Mouse (Mus musculus): ENCODE results near the gene Cux1. TPM values are rescaled to one million over a fixed set of nuclear protein-coding genes. Genes with fewer than 3 reads are reported as not detected.

Gene Cux1
- polyA plus RNA-seq, 1 experiment from 2014 or later = 64.9 TPM

- Histone ChIP-seq H3K4me1 (ENCODE audit: control insufficient read depth, insufficient read depth, low read length) (peaks cover 2% of the 10 kb centered on the region; the same call in 1 of the 2 replicates), H3K27me3 (ENCODE audit: control insufficient read depth, insufficient read depth, low read length) (no peaks in the 10 kb centered on the region), H3K9ac (replicated peaks; ENCODE audit: low read length) (no peak overlapping the region), H3K27ac (replicated peaks; ENCODE audit: low read depth, low read length) (no peak overlapping the region), H3K4me2 (ENCODE audit: low read depth, low read length) (no peak overlapping the region), H3K9me3 (replicated peaks; ENCODE audit: control insufficient read depth, low read length) (no peaks in the 10 kb centered on the region), H3K4me3 (ENCODE audit: low read depth, low read length) (no peak overlapping the region), H3K36me3 (replicated peaks; ENCODE audit: control insufficient read depth, insufficient read depth, low read depth, low read length) (no peaks in the 10 kb centered on the region)
- ATAC-seq (replicated peaks; ENCODE audit: insufficient number of reproducible peaks, low FRiP score, low TSS enrichment, low read depth) (no peak), DNase-seq (ENCODE audit: low spot score) (no peak)
- 86% methylated on average over 14 of the region's 14 CpGs for WGBS
Measured at GRCm38 (mm10) chr5:136556328-136557262, 10.7 kb downstream of the Cux1 start.

- Histone ChIP-seq H3K36me3 (replicated peaks; ENCODE audit: control insufficient read depth, insufficient read depth, low read depth, low read length) (no peaks in the 10 kb centered on the region), H3K9ac (replicated peaks; ENCODE audit: low read length) (no peak overlapping the region), H3K9me3 (replicated peaks; ENCODE audit: control insufficient read depth, low read length) (no peaks in the 10 kb centered on the region), H3K27ac (replicated peaks; ENCODE audit: low read depth, low read length) (no peak overlapping the region), H3K27me3 (ENCODE audit: control insufficient read depth, insufficient read depth, low read length) (no peaks in the 10 kb centered on the region), H3K4me1 (ENCODE audit: control insufficient read depth, insufficient read depth, low read length) (peaks cover 2% of the 10 kb centered on the region; the same call in 1 of the 2 replicates), H3K4me3 (ENCODE audit: low read depth, low read length) (no peak overlapping the region), H3K4me2 (ENCODE audit: low read depth, low read length) (no peak overlapping the region)
- WGBS = 76% methylated on average over 5 of the region's 5 CpGs
- ATAC-seq (replicated peaks; ENCODE audit: insufficient number of reproducible peaks, low FRiP score, low TSS enrichment, low read depth) (no peak), DNase-seq (ENCODE audit: low spot score) (peak; percentile 21)
Measured at GRCm38 (mm10) chr5:136555703-136556102, 11.6 kb downstream of the Cux1 start.

DNA sequence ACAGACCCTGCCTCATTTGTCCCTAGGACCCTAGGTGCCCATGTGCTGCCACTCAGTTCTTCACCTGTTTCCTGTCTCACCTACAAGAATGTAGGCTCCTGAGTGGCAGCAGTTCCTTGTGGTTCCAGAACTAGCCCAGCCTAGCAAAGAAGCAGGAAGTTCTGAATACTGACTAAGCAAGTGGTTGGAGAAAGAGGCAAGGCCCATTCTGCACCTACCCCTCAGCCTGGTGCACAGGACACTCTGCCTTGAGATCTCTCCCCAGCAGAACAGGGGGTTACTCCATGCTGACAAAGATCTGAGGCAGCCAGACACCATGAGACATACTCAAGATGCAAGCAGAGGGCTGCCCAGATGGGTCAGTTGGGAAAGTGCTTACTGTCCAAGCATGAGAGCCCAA lies 14.5 kb downstream of the Cux1 start:
- no peaks in the 10 kb centered on the region for H3K36me3 ChIP-seq (replicated peaks; ENCODE audit: control insufficient read depth, insufficient read depth, low read depth, low read length)
- DNase-seq (ENCODE audit: low spot score) (no peak), ATAC-seq (replicated peaks; ENCODE audit: insufficient number of reproducible peaks, low FRiP score, low TSS enrichment, low read depth) (no peak)
- H3K9ac ChIP-seq (replicated peaks; ENCODE audit: low read length) = no peak overlapping the region
- no peaks in the 10 kb centered on the region for H3K27me3 ChIP-seq (ENCODE audit: control insufficient read depth, insufficient read depth, low read length)
- no peak overlapping the region for H3K27ac ChIP-seq (replicated peaks; ENCODE audit: low read depth, low read length)
- no peaks in the 10 kb centered on the region for H3K9me3 ChIP-seq (replicated peaks; ENCODE audit: control insufficient read depth, low read length)
- H3K4me1 ChIP-seq (ENCODE audit: control insufficient read depth, insufficient read depth, low read length) = peaks cover 2% of the 10 kb centered on the region; the same call in 1 of the 2 replicates
- no peak overlapping the region for H3K4me3 ChIP-seq (ENCODE audit: low read depth, low read length)
- no peak overlapping the region for H3K4me2 ChIP-seq (ENCODE audit: low read depth, low read length)

DNA sequence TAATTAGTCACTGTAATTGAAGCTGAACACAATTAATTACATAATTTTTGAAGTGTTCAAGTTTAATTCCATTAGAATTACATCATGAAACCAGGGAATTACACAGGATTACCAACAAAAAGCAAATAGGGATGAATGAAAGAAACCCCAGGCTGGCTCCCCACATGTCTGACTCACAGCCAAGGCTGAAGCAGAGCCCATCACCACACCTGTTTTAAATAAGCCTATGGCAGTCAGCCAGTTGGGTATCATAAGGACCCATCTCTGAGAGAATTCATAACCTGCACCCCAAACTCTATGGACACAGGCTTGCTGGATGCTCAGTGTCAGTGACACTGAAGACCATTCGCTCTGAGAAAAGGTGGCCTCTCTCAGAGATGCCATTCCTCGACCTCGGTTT lies 15.2 kb downstream of the Cux1 start:
- no peaks in the 10 kb centered on the region for H3K27me3 ChIP-seq (ENCODE audit: control insufficient read depth, insufficient read depth, low read length)
- H3K4me2 ChIP-seq (ENCODE audit: low read depth, low read length) = no peak overlapping the region
- no peak overlapping the region for H3K27ac ChIP-seq (replicated peaks; ENCODE audit: low read depth, low read length)
- H3K9ac ChIP-seq (replicated peaks; ENCODE audit: low read length) = no peak overlapping the region
- H3K36me3 ChIP-seq (replicated peaks; ENCODE audit: control insufficient read depth, insufficient read depth, low read depth, low read length) = no peaks in the 10 kb centered on the region
- H3K9me3 ChIP-seq (replicated peaks; ENCODE audit: control insufficient read depth, low read length) = no peaks in the 10 kb centered on the region
- no peak overlapping the region for H3K4me3 ChIP-seq (ENCODE audit: low read depth, low read length)
- peaks cover 2% of the 10 kb centered on the region; the same call in 1 of the 2 replicates for H3K4me1 ChIP-seq (ENCODE audit: control insufficient read depth, insufficient read depth, low read length)
- WGBS = 84% methylated on average over 3 of the region's 3 CpGs
- DNase-seq (ENCODE audit: low spot score) = no peak
- ATAC-seq (replicated peaks; ENCODE audit: insufficient number of reproducible peaks, low FRiP score, low TSS enrichment, low read depth) = no peak

DNA sequence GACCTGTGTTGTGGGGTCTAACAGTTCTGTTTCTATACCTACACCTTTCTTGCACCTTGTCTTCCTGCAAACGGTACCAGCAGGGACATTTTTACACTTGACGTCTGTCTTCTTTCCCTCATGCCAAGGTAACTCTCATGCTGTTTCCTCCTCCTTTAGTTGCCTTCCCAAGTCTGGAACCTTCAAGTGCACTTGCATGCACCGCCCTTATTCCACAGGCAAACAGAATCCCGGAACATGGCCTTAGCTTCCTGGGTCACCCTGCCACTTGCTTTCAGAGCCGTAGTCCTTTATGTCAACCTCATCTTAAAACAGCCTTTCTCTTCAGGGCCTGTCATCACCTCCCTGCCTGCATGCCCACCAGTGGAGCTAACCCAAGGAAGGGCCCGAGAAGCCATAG lies 15.7 kb downstream of the Cux1 start:
- H3K9me3 ChIP-seq (replicated peaks; ENCODE audit: control insufficient read depth, low read length) = no peaks in the 10 kb centered on the region
- DNase-seq (ENCODE audit: low spot score) = no peak
- no peak overlapping the region for H3K27ac ChIP-seq (replicated peaks; ENCODE audit: low read depth, low read length)
- H3K4me2 ChIP-seq (ENCODE audit: low read depth, low read length) = no peak overlapping the region
- no peaks in the 10 kb centered on the region for H3K36me3 ChIP-seq (replicated peaks; ENCODE audit: control insufficient read depth, insufficient read depth, low read depth, low read length)
- no peak for ATAC-seq (replicated peaks; ENCODE audit: insufficient number of reproducible peaks, low FRiP score, low TSS enrichment, low read depth)
- H3K4me3 ChIP-seq (ENCODE audit: low read depth, low read length) = no peak overlapping the region
- 79% methylated on average over 6 of the region's 6 CpGs for WGBS
- no peak overlapping the region for H3K9ac ChIP-seq (replicated peaks; ENCODE audit: low read length)
- H3K27me3 ChIP-seq (ENCODE audit: control insufficient read depth, insufficient read depth, low read length) = no peaks in the 10 kb centered on the region
- H3K4me1 ChIP-seq (ENCODE audit: control insufficient read depth, insufficient read depth, low read length) = peaks cover 2% of the 10 kb centered on the region; the same call in 1 of the 2 replicates

GRCm38 (mm10) chr5:136550726-136551125 lies 16.6 kb downstream of the Cux1 start:
- Histone ChIP-seq H3K4me1 (ENCODE audit: control insufficient read depth, insufficient read depth, low read length) (peaks cover 2% of the 10 kb centered on the region), H3K4me3 (ENCODE audit: low read depth, low read length) (no peak overlapping the region), H3K9me3 (replicated peaks; ENCODE audit: control insufficient read depth, low read length) (no peaks in the 10 kb centered on the region), H3K36me3 (replicated peaks; ENCODE audit: control insufficient read depth, insufficient read depth, low read depth, low read length) (no peaks in the 10 kb centered on the region), H3K27ac (replicated peaks; ENCODE audit: low read depth, low read length) (no peak overlapping the region), H3K9ac (replicated peaks; ENCODE audit: low read length) (no peak overlapping the region), H3K4me2 (ENCODE audit: low read depth, low read length) (no peak overlapping the region), H3K27me3 (ENCODE audit: control insufficient read depth, insufficient read depth, low read length) (no peaks in the 10 kb centered on the region)
- ATAC-seq (replicated peaks; ENCODE audit: insufficient number of reproducible peaks, low FRiP score, low TSS enrichment, low read depth) (no peak), DNase-seq (ENCODE audit: low spot score) (no peak)
- 17% methylated on average over 2 of the region's 2 CpGs for WGBS

- no peak overlapping the region for H3K27ac ChIP-seq (replicated peaks; ENCODE audit: low read depth, low read length)
- WGBS = 83% methylated on average over 2 of the region's 2 CpGs
Measured at GRCm38 (mm10) chr5:136548776-136549175, 18.5 kb downstream of the Cux1 start.

GRCm38 (mm10) chr5:136545061-136545460 lies 22.2 kb downstream of the Cux1 start:
- ATAC-seq (replicated peaks; ENCODE audit: insufficient number of reproducible peaks, low FRiP score, low TSS enrichment, low read depth) (no peak), DNase-seq (ENCODE audit: low spot score) (no peak)
- H3K4me2 ChIP-seq (ENCODE audit: low read depth, low read length) = no peak overlapping the region
- no peaks in the 10 kb centered on the region for H3K9me3 ChIP-seq (replicated peaks; ENCODE audit: control insufficient read depth, low read length)
- H3K27me3 ChIP-seq (ENCODE audit: control insufficient read depth, insufficient read depth, low read length) = no peaks in the 10 kb centered on the region
- no peak overlapping the region for H3K4me3 ChIP-seq (ENCODE audit: low read depth, low read length)
- no peak overlapping the region for H3K9ac ChIP-seq (replicated peaks; ENCODE audit: low read length)
- WGBS = 87% methylated on average over 4 of the region's 4 CpGs
- no peaks in the 10 kb centered on the region for H3K36me3 ChIP-seq (replicated peaks; ENCODE audit: control insufficient read depth, insufficient read depth, low read depth, low read length)
- no peak overlapping the region for H3K27ac ChIP-seq (replicated peaks; ENCODE audit: low read depth, low read length)
- H3K4me1 ChIP-seq (ENCODE audit: control insufficient read depth, insufficient read depth, low read length) = no peaks in the 10 kb centered on the region; the same call in 1 of the 2 replicates

More at GRCm38 (mm10) chr5:136548776-136549175, 18.5 kb downstream of the Cux1 start:
- Histone ChIP-seq H3K4me3 (ENCODE audit: low read depth, low read length) (no peak overlapping the region), H3K27me3 (ENCODE audit: control insufficient read depth, insufficient read depth, low read length) (no peaks in the 10 kb centered on the region), H3K9me3 (replicated peaks; ENCODE audit: control insufficient read depth, low read length) (no peaks in the 10 kb centered on the region), H3K4me1 (ENCODE audit: control insufficient read depth, insufficient read depth, low read length) (peaks cover 2% of the 10 kb centered on the region), H3K9ac (replicated peaks; ENCODE audit: low read length) (no peak overlapping the region), H3K36me3 (replicated peaks; ENCODE audit: control insufficient read depth, insufficient read depth, low read depth, low read length) (no peaks in the 10 kb centered on the region), H3K4me2 (ENCODE audit: low read depth, low read length) (no peak overlapping the region)
- DNase-seq (ENCODE audit: low spot score) = no peak
- no peak for ATAC-seq (replicated peaks; ENCODE audit: insufficient number of reproducible peaks, low FRiP score, low TSS enrichment, low read depth)

Measured in embryonic facial prominence, embryonic 11.5 days (tissue).